Mouse (Mus musculus) MEL (cell line): Measurements from ENCODE around the gene Gramd4. TPM values are rescaled to one million over a fixed set of nuclear protein-coding genes. Genes with fewer than 3 reads are reported as not detected.

ENCODE experiments used
- DNase-seq: peaks from one replicate; pipeline ENCODE4 v3.0.0; 2011; ENCODE audit warnings: low read depth, low spot score
- H3K27ac ChIP-seq: 2 replicates; pipeline ENCODE4 v1.5.1; 2012; ENCODE audit warnings: low read depth, mild to moderate bottlenecking, control low read depth, low read length, moderate library complexity; ENCODE audit not compliant: control insufficient read depth
- H3K27me3 ChIP-seq, 2 experiments: fragments of 150-350 bp in 1 of 2; sonication (generic) in 1 of 2; 2 replicates each; pipeline ENCODE4 v1.6.1; 2012; ENCODE audit warnings: low read length in 2 of 2, mild to moderate bottlenecking in 2 of 2, improper control_type of control experiment in 1 of 2, moderate library complexity in 1 of 2; ENCODE audit not compliant: insufficient read depth in 2 of 2, control insufficient read depth in 1 of 2
- H3K36me3 ChIP-seq, 2 experiments: 2 replicates each; pipeline ENCODE4 v1.6.1; 2012 to 2014; ENCODE audit warnings: low read length in 2 of 2, improper control_type of control experiment in 1 of 2, inconsistent platforms in 1 of 2, mild to moderate bottlenecking in 1 of 2; ENCODE audit not compliant: insufficient read depth in 2 of 2, control insufficient read depth in 1 of 2
- H3K4me1 ChIP-seq, 2 experiments: fragments of 150-350 bp in 1 of 2; sonication (generic) in 1 of 2; 2 replicates each; pipeline ENCODE4 v1.6.1; 2012; ENCODE audit warnings: low read length in 2 of 2, improper control_type of control experiment in 1 of 2, mild to moderate bottlenecking in 1 of 2; ENCODE audit not compliant: insufficient read depth in 2 of 2, control insufficient read depth in 1 of 2
- H3K4me3 ChIP-seq, 2 experiments: fragments of 150-350 bp in 1 of 2; sonication (generic) in 1 of 2; 2 replicates each; pipeline ENCODE4 v1.5.1; 2012; ENCODE audit warnings: low read depth in 2 of 2, low read length in 2 of 2, mild to moderate bottlenecking in 2 of 2, moderate library complexity in 2 of 2, control low read depth in 1 of 2, improper control_type of control experiment in 1 of 2; ENCODE audit not compliant: control insufficient read depth in 1 of 2, insufficient read depth in 1 of 2
- H3K79me2 ChIP-seq: 2 replicates; pipeline ENCODE4 v1.6.1; 2012; ENCODE audit warnings: mild to moderate bottlenecking, low read length, moderate library complexity; ENCODE audit not compliant: control insufficient read depth, poor library complexity, insufficient read depth
- H3K9ac ChIP-seq: 2 replicates; pipeline ENCODE4 v1.6.1; 2012; ENCODE audit warnings: low read depth, mild to moderate bottlenecking, control low read depth, low read length, moderate library complexity; ENCODE audit not compliant: control insufficient read depth, poor library complexity, severe bottlenecking
- H3K9me3 ChIP-seq: fragments of 150-350 bp; sonication (generic); replicated peaks from 2 replicates; pipeline ENCODE4 v1.6.1; 2012; ENCODE audit warnings: mild to moderate bottlenecking, low read length, improper control_type of control experiment, moderate library complexity; ENCODE audit not compliant: insufficient read depth
- ELF1 ChIP-seq: IDR thresholded peaks from 2 replicates; pipeline ENCODE4 v1.6.1; 2014; ENCODE audit warnings: low read depth, mild to moderate bottlenecking, inconsistent platforms, low read length, improper control_type of control experiment, moderate library complexity
- ETS1 ChIP-seq: IDR thresholded peaks from 2 replicates; pipeline ENCODE4 v1.6.1; 2012; ENCODE audit warnings: low read depth, mild to moderate bottlenecking, inconsistent platforms, low read length, improper control_type of control experiment, moderate library complexity
- GABPA ChIP-seq: IDR thresholded peaks from 2 replicates; pipeline ENCODE4 v1.6.1; 2012; ENCODE audit warnings: low read depth, mild to moderate bottlenecking, inconsistent platforms, low read length, improper control_type of control experiment, moderate library complexity
- GATA1 ChIP-seq: IDR thresholded peaks from 2 replicates; pipeline ENCODE4 v1.6.1; 2011; ENCODE audit warnings: low read depth, low read length, improper control_type of control experiment
- HCFC1 ChIP-seq: IDR thresholded peaks from 2 replicates; pipeline ENCODE4 v1.6.1; 2012; ENCODE audit warnings: low read depth, mild to moderate bottlenecking, inconsistent platforms, low read length, improper control_type of control experiment, moderate library complexity
- KAT2A ChIP-seq: conservative IDR thresholded peaks from 2 replicates; pipeline ENCODE4 v1.6.1; 2012; ENCODE audit warnings: low read depth, low read length, improper control_type of control experiment, inconsistent platforms
- MAFK ChIP-seq: IDR thresholded peaks from 2 replicates; pipeline ENCODE4 v1.6.1; 2011; ENCODE audit warnings: low read depth, mild to moderate bottlenecking, low read length, improper control_type of control experiment, borderline replicate concordance
- MEF2A ChIP-seq: IDR thresholded peaks from 2 replicates; pipeline ENCODE4 v1.6.1; 2014; ENCODE audit warnings: low read depth, mild to moderate bottlenecking, inconsistent platforms, low read length, improper control_type of control experiment; ENCODE audit not compliant: poor library complexity, insufficient replicate concordance, severe bottlenecking; ENCODE audit errors: extremely low read depth
- MXI1 ChIP-seq: IDR thresholded peaks from 2 replicates; pipeline ENCODE4 v1.6.1; 2011; ENCODE audit warnings: mild to moderate bottlenecking, low read depth, low read length, improper control_type of control experiment
- MYB ChIP-seq: IDR thresholded peaks from 2 replicates; pipeline ENCODE4 v1.6.1; 2011; ENCODE audit warnings: mild to moderate bottlenecking, low read depth, low read length, improper control_type of control experiment
- NELFE ChIP-seq: IDR thresholded peaks from 2 replicates; pipeline ENCODE4 v1.6.1; 2011; ENCODE audit warnings: low read depth, low read length, improper control_type of control experiment
- POLR2A ChIP-seq, 2 experiments: IDR thresholded peaks; 2 replicates each; pipeline ENCODE4 v1.6.1; 2011 to 2012; ENCODE audit warnings: low read length in 2 of 2, mild to moderate bottlenecking in 2 of 2, control low read depth in 1 of 2, improper control_type of control experiment in 1 of 2, low read depth in 1 of 2, moderate library complexity in 1 of 2; ENCODE audit not compliant: control insufficient read depth in 1 of 2, insufficient read depth in 1 of 2, poor library complexity in 1 of 2
- RAD21 ChIP-seq: IDR thresholded peaks from 2 replicates; pipeline ENCODE4 v1.6.1; 2011; ENCODE audit warnings: mild to moderate bottlenecking, low read depth, low read length, improper control_type of control experiment
- SMC3 ChIP-seq: IDR thresholded peaks from 2 replicates; pipeline ENCODE4 v1.6.1; 2011; ENCODE audit warnings: low read depth, low read length, improper control_type of control experiment
- TBP ChIP-seq: IDR thresholded peaks from 2 replicates; pipeline ENCODE4 v1.8.0; 2011; ENCODE audit warnings: low read depth, low read length, improper control_type of control experiment
- USF2 ChIP-seq, 2 experiments: IDR thresholded peaks; 2 replicates each; pipeline ENCODE4 v1.6.1; 2011 to 2012; ENCODE audit warnings: improper control_type of control experiment in 2 of 2, low read length in 2 of 2, borderline replicate concordance in 1 of 2, inconsistent platforms in 1 of 2, low read depth in 1 of 2, mild to moderate bottlenecking in 1 of 2; ENCODE audit not compliant: insufficient read depth in 1 of 2
- ZC3H11A ChIP-seq: IDR thresholded peaks from 2 replicates; pipeline ENCODE4 v1.6.1; 2012; ENCODE audit warnings: low read depth, mild to moderate bottlenecking, inconsistent platforms, low read length, improper control_type of control experiment
- ZKSCAN1 ChIP-seq: IDR thresholded peaks from 2 replicates; pipeline ENCODE4 v1.6.1; 2012; ENCODE audit warnings: low read depth, mild to moderate bottlenecking, inconsistent platforms, low read length, improper control_type of control experiment, moderate library complexity
- ZMIZ1 ChIP-seq: IDR thresholded peaks from 2 replicates; pipeline ENCODE4 v1.6.1; 2012; ENCODE audit warnings: low read depth, mild to moderate bottlenecking, inconsistent platforms, low read length, improper control_type of control experiment, moderate library complexity
- ZNF384 ChIP-seq: IDR thresholded peaks from 2 replicates; pipeline ENCODE4 v1.6.1; 2012; ENCODE audit warnings: low read depth, mild to moderate bottlenecking, inconsistent platforms, low read length, improper control_type of control experiment
- polyA plus RNA-seq, 2 experiments: library from polyadenylated mRNA; stranded (reverse) in 1 of 2; unstranded in 1 of 2; fragments of >175 nt in 1 of 2; fragments of >200 nt in 1 of 2; gene quantifications; 2 replicates each; pipeline versions ENCODE4 v1.2.1 to v1.2.4; 2012; ENCODE audit warnings: low replicate concordance in 2 of 2, low read depth in 1 of 2; ENCODE audit not compliant: insufficient read length in 2 of 2, insufficient read depth in 1 of 2, missing spikeins in 1 of 2
- total RNA-seq: library from RNA; depleted of rRNA; stranded (reverse); fragments of 300-350 nt; gene quantifications from 2 replicates; pipeline ENCODE4 v1.2.3, GENCODE M21; 2012

Gene Gramd4
- total and polyA plus RNA-seq, 3 experiments, result 35.2 to 43.1 (median 38.0) TPM

GRCm38 (mm10) chr15:86071166-86071565 lies 13.7 kb downstream of the Gramd4 start:
- no peak overlapping the region for H3K4me3 ChIP-seq
- peaks cover 49% of the 10 kb centered on the region for H3K79me2 ChIP-seq
- no peak overlapping the region for H3K9ac ChIP-seq
- peaks cover 2 to 21% of the 10 kb centered on the region in 2 experiments for H3K4me1 ChIP-seq
- peaks cover 0 to 20% of the 10 kb centered on the region in 2 experiments; a peak in 3 of 4 replicates for H3K36me3 ChIP-seq
- H3K27ac ChIP-seq, result no peak overlapping the region
- H3K9me3 ChIP-seq, result no peaks in the 10 kb centered on the region
- DNase-seq, result no peak
- TF ChIP-seq NELFE (no peak), SMC3 (no peak), GABPA (no peak), RAD21 (no peak), ELF1 (no peak), ZKSCAN1 (no peak), MAFK (no peak), GATA1 (no peak), HCFC1 (no peak), USF2 (IDR thresholded peaks at IDR 0.05; ENCODE audit: borderline replicate concordance in 1 of 2, insufficient read depth in 1 of 2, low read depth in 1 of 2, low read length in 2 of 2) (no peak), POLR2A (IDR thresholded peaks at IDR 0.05; ENCODE audit: control insufficient read depth in 1 of 2, insufficient read depth in 1 of 2, low read depth in 1 of 2, low read length in 2 of 2, poor library complexity in 1 of 2) (no peak), ETS1 (no peak), MXI1 (no peak), ZC3H11A (no peak), ZNF384 (no peak), ZMIZ1 (no peak), KAT2A (no peak), TBP (no peak), MYB (no peak)
- no peaks in the 10 kb centered on the region for H3K27me3 ChIP-seq

GRCm38 (mm10) chr15:86074171-86074937 lies 16.9 kb downstream of the Gramd4 start:
- no peak for TF ChIP-seq GABPA
- no peak for TF ChIP-seq MEF2A
- Histone ChIP-seq H3K36me3 (peaks cover 0 to 4% of the 10 kb centered on the region in 2 experiments; a peak in 3 of 4 replicates), H3K79me2 (peaks cover 39% of the 10 kb centered on the region), H3K9ac (no peak overlapping the region), H3K4me3 (no peak overlapping the region), H3K27ac (no peak overlapping the region), H3K27me3 (no peaks in the 10 kb centered on the region), H3K9me3 (no peaks in the 10 kb centered on the region), H3K4me1 (peaks cover 0 to 2% of the 10 kb centered on the region in 2 experiments; a peak in 2 of 4 replicates)
- no peak for DNase-seq
